Mouse (Mus musculus): ENCODE measurements around the gene Mpzl2. TPM values are rescaled to one million over a fixed set of nuclear protein-coding genes. Genes with fewer than 3 reads are reported as not detected.

Mpzl2 gene
- total and polyA plus RNA-seq, 2 experiments from 2014 or later = 2.0 to 4.6 TPM

GRCm38 (mm10) chr9:45084556-45084955, 45.0 kb downstream of the Mpzl2 start:
- no peaks in the 10 kb centered on the region for H3K4me1 ChIP-seq (ENCODE audit: insufficient read depth)
- H3K27ac ChIP-seq (ENCODE audit: low read depth, low read length) = no peak overlapping the region
- no peak for DNase-seq
- no peak overlapping the region for H3K4me2 ChIP-seq (ENCODE audit: low read depth)
- no peak overlapping the region for H3K4me3 ChIP-seq (ENCODE audit: low read depth, low read length)
- H3K27me3 ChIP-seq (ENCODE audit: insufficient read depth, low read length) = no peaks in the 10 kb centered on the region
- H3K9me3 ChIP-seq (ENCODE audit: low read length) = no peaks in the 10 kb centered on the region
- 78% methylated on average over 5 of the region's 5 CpGs for WGBS
- H3K9ac ChIP-seq = no peak overlapping the region
- no peaks in the 10 kb centered on the region for H3K36me3 ChIP-seq (ENCODE audit: insufficient read depth)
- TF ChIP-seq CTCF (IDR thresholded peaks at IDR 0.05; ENCODE audit: low read depth) = no peak
- no peak for ATAC-seq

DNA sequence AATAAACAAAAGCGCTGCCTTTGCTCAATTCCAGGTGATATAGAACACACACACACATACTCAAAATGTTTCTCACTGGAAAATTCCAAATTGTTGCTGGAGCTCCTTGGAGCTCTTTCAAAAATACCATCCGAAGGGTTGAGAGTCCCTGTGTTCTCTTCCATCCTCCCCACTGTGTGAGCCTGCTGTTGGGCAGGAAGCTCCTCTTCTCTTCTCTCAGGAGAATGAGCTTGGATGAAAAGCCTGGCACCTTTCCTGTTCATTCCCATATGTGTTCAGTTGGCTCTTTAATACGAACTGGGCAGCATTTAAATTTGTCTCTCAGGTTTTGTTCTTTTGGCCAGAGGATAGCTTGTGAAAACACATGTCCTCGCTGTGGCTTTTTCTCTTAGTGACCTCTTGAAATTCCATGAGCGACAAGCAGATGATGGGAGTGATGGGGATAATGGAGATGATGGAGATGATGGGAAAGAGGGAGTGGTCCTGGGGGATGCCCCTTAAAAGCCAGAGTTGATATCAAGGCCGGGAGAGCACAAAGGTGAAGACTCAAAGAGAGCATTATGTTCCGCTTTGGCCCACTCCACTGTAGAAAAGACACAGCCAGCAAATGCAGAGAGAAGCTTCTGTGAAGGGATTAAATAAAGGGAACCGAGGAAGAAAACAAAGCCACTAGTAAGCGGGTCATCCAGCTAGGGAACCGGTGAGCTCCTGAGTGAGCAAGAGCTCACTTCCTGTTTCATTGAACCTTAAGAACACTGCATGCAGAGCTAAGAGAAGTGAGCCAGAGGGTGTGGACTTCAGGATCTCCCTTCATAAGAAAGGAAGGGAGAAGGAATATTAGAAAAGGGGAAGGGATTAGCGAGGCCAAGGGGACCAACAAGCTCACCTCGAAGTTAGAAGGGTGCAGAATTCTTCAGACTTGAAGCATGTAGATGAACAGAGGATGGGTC, 46.4 kb downstream of the Mpzl2 start:
- no peaks in the 10 kb centered on the region for H3K4me1 ChIP-seq (ENCODE audit: insufficient read depth)
- no peak for DNase-seq
- H3K4me2 ChIP-seq (ENCODE audit: low read depth) = no peak overlapping the region
- H3K36me3 ChIP-seq (ENCODE audit: insufficient read depth) = no peaks in the 10 kb centered on the region
- no peaks in the 10 kb centered on the region for H3K27me3 ChIP-seq (ENCODE audit: insufficient read depth, low read length)
- no peak overlapping the region for H3K9ac ChIP-seq
- H3K27ac ChIP-seq (ENCODE audit: low read depth, low read length) = no peak overlapping the region
- H3K4me3 ChIP-seq (ENCODE audit: low read depth, low read length) = no peak overlapping the region
- TF ChIP-seq CTCF (IDR thresholded peaks at IDR 0.05; ENCODE audit: low read depth) = no peak
- H3K9me3 ChIP-seq (ENCODE audit: low read length) = no peaks in the 10 kb centered on the region
- WGBS = 69% methylated on average over 12 of the region's 12 CpGs
- ATAC-seq = no peak

DNA sequence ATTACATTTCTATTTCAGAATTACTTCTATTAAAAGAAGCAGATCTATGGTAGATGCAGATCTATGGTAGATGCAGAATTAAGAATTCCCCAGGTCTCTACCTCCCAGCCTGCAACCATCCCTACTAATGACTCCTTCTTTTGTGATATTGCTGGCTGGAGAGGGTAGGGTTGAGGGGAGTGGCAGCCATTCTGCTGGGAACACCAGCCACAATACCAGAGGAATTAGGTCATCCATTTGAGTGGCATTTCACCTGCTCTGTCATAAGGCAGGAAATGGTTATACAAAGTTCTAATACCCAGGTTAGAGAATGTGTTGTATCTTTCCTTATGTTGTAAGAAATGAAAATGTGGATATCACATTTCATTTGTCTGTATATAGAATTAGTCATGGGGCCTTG, 48.4 kb downstream of the Mpzl2 start:
- Histone ChIP-seq H3K4me1 (ENCODE audit: insufficient read depth) (no peaks in the 10 kb centered on the region), H3K9me3 (ENCODE audit: low read length) (no peaks in the 10 kb centered on the region), H3K27ac (ENCODE audit: low read depth, low read length) (no peak overlapping the region), H3K4me2 (ENCODE audit: low read depth) (no peak overlapping the region), H3K36me3 (ENCODE audit: insufficient read depth) (no peaks in the 10 kb centered on the region), H3K9ac (no peak overlapping the region), H3K4me3 (ENCODE audit: low read depth, low read length) (no peak overlapping the region), H3K27me3 (ENCODE audit: insufficient read depth, low read length) (no peaks in the 10 kb centered on the region; the same call in 1 of the 2 replicates)
- no peak for ATAC-seq
- no peak for DNase-seq
- no peak for TF ChIP-seq CTCF (IDR thresholded peaks at IDR 0.05; ENCODE audit: low read depth)

DNA sequence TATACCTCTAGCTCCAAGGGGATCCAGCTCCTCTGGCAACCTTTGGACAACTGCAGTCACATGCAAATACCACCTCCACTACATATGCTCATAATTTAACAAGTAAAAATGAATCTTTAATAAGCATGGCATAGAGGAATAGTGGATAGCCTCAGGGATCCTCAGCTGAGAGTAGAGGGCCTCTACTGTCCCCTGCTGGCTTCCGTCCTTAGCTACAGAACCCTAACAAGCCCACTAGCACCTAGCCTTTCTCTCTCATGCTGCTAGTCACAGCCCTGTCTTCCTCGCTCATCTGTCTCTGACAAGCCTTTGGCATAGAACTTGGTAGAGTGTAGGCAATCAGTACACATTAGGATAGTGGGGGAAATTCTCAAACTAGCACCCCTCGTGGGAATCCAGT, 51.2 kb downstream of the Mpzl2 start:
- no peaks in the 10 kb centered on the region for H3K4me1 ChIP-seq (ENCODE audit: insufficient read depth)
- no peak overlapping the region for H3K4me3 ChIP-seq (ENCODE audit: low read depth, low read length)
- ATAC-seq (no peak), DNase-seq (no peak)
- no peaks in the 10 kb centered on the region for H3K9me3 ChIP-seq (ENCODE audit: low read length)
- TF ChIP-seq CTCF (IDR thresholded peaks at IDR 0.05; ENCODE audit: low read depth) = 0 out of 2 replicates have a peak, but pooled peaks have one; percentile 15
- WGBS = 67% methylated on average over 3 of the region's 3 CpGs
- no peak overlapping the region for H3K27ac ChIP-seq (ENCODE audit: low read depth, low read length)
- H3K36me3 ChIP-seq (ENCODE audit: insufficient read depth) = no peaks in the 10 kb centered on the region
- H3K9ac ChIP-seq = no peak overlapping the region
- H3K27me3 ChIP-seq (ENCODE audit: insufficient read depth, low read length) = no peaks in the 10 kb centered on the region; the same call in 1 of the 2 replicates
- no peak overlapping the region for H3K4me2 ChIP-seq (ENCODE audit: low read depth)

DNA sequence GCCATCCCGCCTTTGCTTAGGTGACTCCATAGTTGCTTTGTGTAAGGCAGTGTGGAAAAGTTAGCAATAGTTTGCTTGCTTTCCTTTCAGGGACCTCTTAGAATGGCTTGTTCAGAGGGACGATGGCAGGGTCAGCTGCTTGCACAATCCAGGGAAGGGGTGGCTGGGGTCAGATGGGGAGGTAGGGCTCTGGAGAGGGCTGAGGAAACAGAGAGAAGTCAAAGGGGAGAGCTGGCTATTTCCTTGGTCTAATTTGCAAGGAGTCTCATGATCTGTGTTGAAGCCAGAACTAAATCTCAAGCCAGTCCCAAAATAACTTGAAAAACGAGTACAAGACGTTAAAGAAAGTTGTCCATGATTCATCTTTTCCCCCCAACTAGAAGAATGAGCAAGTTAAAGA, 53.0 kb downstream of the Mpzl2 start:
- 73% methylated on average over 4 of the region's 4 CpGs for WGBS

GRCm38 (mm10) chr9:45095149-45095937, 55.7 kb downstream of the Mpzl2 start:
- H3K4me2 ChIP-seq (ENCODE audit: low read depth) = no peak overlapping the region
- H3K36me3 ChIP-seq (ENCODE audit: insufficient read depth) = no peaks in the 10 kb centered on the region
- TF ChIP-seq CTCF (IDR thresholded peaks at IDR 0.05; ENCODE audit: low read depth) = no peak
- H3K27me3 ChIP-seq (ENCODE audit: insufficient read depth, low read length) = no peaks in the 10 kb centered on the region; the same call in 1 of the 2 replicates
- WGBS = 72% methylated on average over 6 of the region's 6 CpGs
- ATAC-seq (no peak), DNase-seq (no peak)
- H3K4me1 ChIP-seq (ENCODE audit: insufficient read depth) = no peaks in the 10 kb centered on the region
- no peak overlapping the region for H3K9ac ChIP-seq
- no peaks in the 10 kb centered on the region for H3K9me3 ChIP-seq (ENCODE audit: low read length)
- H3K27ac ChIP-seq (ENCODE audit: low read depth, low read length) = no peak overlapping the region
- H3K4me3 ChIP-seq (ENCODE audit: low read depth, low read length) = no peak overlapping the region

More for the DNA sequence above, 53.0 kb downstream of the Mpzl2 start:
- H3K36me3 ChIP-seq (ENCODE audit: insufficient read depth) = no peaks in the 10 kb centered on the region
- DNase-seq = no peak
- H3K9ac ChIP-seq = no peak overlapping the region
- no peak for TF ChIP-seq CTCF (IDR thresholded peaks at IDR 0.05; ENCODE audit: low read depth)
- no peaks in the 10 kb centered on the region for H3K4me1 ChIP-seq (ENCODE audit: insufficient read depth)
- H3K4me2 ChIP-seq (ENCODE audit: low read depth) = no peak overlapping the region
- H3K4me3 ChIP-seq (ENCODE audit: low read depth, low read length) = no peak overlapping the region
- no peaks in the 10 kb centered on the region; the same call in 1 of the 2 replicates for H3K27me3 ChIP-seq (ENCODE audit: insufficient read depth, low read length)
- H3K9me3 ChIP-seq (ENCODE audit: low read length) = no peaks in the 10 kb centered on the region
- no peak for ATAC-seq
- no peak overlapping the region for H3K27ac ChIP-seq (ENCODE audit: low read depth, low read length)

- WGBS = 83% methylated on average over 5 of the region's 5 CpGs
- Histone ChIP-seq H3K9me3 (ENCODE audit: low read length) (no peaks in the 10 kb centered on the region), H3K4me3 (ENCODE audit: low read depth, low read length) (no peak overlapping the region)
Measured at GRCm38 (mm10) chr9:45097877-45098276, 58.3 kb downstream of the Mpzl2 start.

More at GRCm38 (mm10) chr9:45097877-45098276, 58.3 kb downstream of the Mpzl2 start:
- Histone ChIP-seq H3K27me3 (ENCODE audit: insufficient read depth, low read length) (no peaks in the 10 kb centered on the region; the same call in 1 of the 2 replicates), H3K4me2 (ENCODE audit: low read depth) (no peak overlapping the region), H3K27ac (ENCODE audit: low read depth, low read length) (no peak overlapping the region), H3K9ac (no peak overlapping the region), H3K4me1 (ENCODE audit: insufficient read depth) (no peaks in the 10 kb centered on the region), H3K36me3 (ENCODE audit: insufficient read depth) (no peaks in the 10 kb centered on the region)
- ATAC-seq = no peak
- no peak for TF ChIP-seq CTCF (IDR thresholded peaks at IDR 0.05; ENCODE audit: low read depth)
- DNase-seq = no peak
